Mouse (Mus musculus) skeletal muscle tissue, adult 2 months (tissue): Measurements from ENCODE around the gene Ppt1.

ENCODE experiments used
- DNase-seq: peaks from one replicate; pipeline ENCODE4 v3.0.0-alpha.2; 2012; ENCODE audit warnings: low read depth, low spot score

Ppt1 gene

GRCm38 (mm10) chr4:122905359-122905758 is 69.3 kb downstream of the Ppt1 start:
- no peak for DNase-seq
